Mouse (Mus musculus) small intestine, adult 10 weeks (tissue): Measurements from ENCODE around the gene Ap4b1. TPM values are rescaled to one million over a fixed set of nuclear protein-coding genes. Genes with fewer than 3 reads are reported as not detected.

Source experiments
- polyA plus RNA-seq: library from polyadenylated mRNA; stranded (reverse); fragments of 350-450 nt; fragmentation: Illumina TruSeq; extraction: RNeasy Lipid Tissue Mini Kit (QIAGEN cat#74804); gene quantifications from one replicate; pipeline ENCODE4 v1.2.3, GENCODE M21; 2014; ENCODE audit warnings: low replicate concordance

The Ap4b1 gene
- 14.9 TPM for polyA plus RNA-seq

GRCm38 (mm10) chr3:103808891-103809798 lies at the start of gene Ap4b1, which contains the start of the genes Dclre1b and Gm43064:
TSS of gene Ap4b1 (plus strand) at chr3:103809520.
TSS of gene Dclre1b (minus strand) at chr3:103809444.
TSS of gene Gm43064 (plus strand) at chr3:103809573.

GRCm38 (mm10) chr3:103791230-103792110 lies 17.9 kb upstream of the Ap4b1 start, which contains the start of gene Hipk1:
TSS of gene Hipk1 (minus strand) at chr3:103791563.

GRCm38 (mm10) chr3:103832426-103832825 lies 23.1 kb downstream of the Ap4b1 start, which contains the start of gene Bcl2l15:
TSS of gene Bcl2l15 (plus strand) at chr3:103832601.

GRCm38 (mm10) chr3:103858881-103859801 lies 49.8 kb downstream of the Ap4b1 start, which contains the start of gene Ptpn22:
TSS of gene Ptpn22 (plus strand) at chr3:103859795.

Other genes with a start within 250 kb of the Ap4b1 start
- 0.48 TPM for gene Syt6, start 234.3 kb upstream of the Ap4b1 start, polyA plus RNA-seq
- 0.22 TPM for gene Atg4a-ps, start 163.5 kb upstream of the Ap4b1 start, polyA plus RNA-seq
- gene Olfml3, start 71.5 kb upstream of the Ap4b1 start, polyA plus RNA-seq = 5.2 TPM
- gene Gm10964, start 70.2 kb upstream of the Ap4b1 start, polyA plus RNA-seq = not detected
- 48.8 TPM for gene Hipk1, start 18.0 kb upstream of the Ap4b1 start, polyA plus RNA-seq
- 7.3 TPM for gene Dclre1b, start 76 bp upstream of the Ap4b1 start, polyA plus RNA-seq
- not detected for gene Gm43064, start 53 bp downstream of the Ap4b1 start, polyA plus RNA-seq
- 77.4 TPM for gene Bcl2l15, start 23.1 kb downstream of the Ap4b1 start, polyA plus RNA-seq
- 31.7 TPM for gene Ptpn22, start 50.3 kb downstream of the Ap4b1 start, polyA plus RNA-seq
- 33.8 TPM for gene Rsbn1, start 104.6 kb downstream of the Ap4b1 start, polyA plus RNA-seq
- gene Phtf1, start 158.6 kb downstream of the Ap4b1 start, polyA plus RNA-seq = 11.9 TPM